Mouse (Mus musculus) layer of hippocampus, adult 8-10 months (tissue): ENCODE data around the gene Plk2. TPM values are rescaled to one million over a fixed set of nuclear protein-coding genes. Genes with fewer than 3 reads are reported as not detected.
A peak's percentile ranks its signal among the peaks of the same experiment; 100 is the strongest.
"Not testable (repeated sequence)": the region's sequence is repeated elsewhere in the genome, so short reads cannot be mapped to it uniquely, and the experiment has no call there.

ENCODE experiments used
- DNase-seq, 2 experiments: peaks; one replicate each; pipeline ENCODE4 v3.0.0; 2022; ENCODE audit warnings: low spot score in 2 of 2
- total RNA-seq, 4 experiments: library from RNA; stranded (reverse); gene quantifications; 2 replicates each; pipeline ENCODE4 v1.2.4; 2022

Plk2 gene
- total RNA-seq, 4 experiments from 2014 or later, result 223 to 254 (median 243) TPM

DNA sequence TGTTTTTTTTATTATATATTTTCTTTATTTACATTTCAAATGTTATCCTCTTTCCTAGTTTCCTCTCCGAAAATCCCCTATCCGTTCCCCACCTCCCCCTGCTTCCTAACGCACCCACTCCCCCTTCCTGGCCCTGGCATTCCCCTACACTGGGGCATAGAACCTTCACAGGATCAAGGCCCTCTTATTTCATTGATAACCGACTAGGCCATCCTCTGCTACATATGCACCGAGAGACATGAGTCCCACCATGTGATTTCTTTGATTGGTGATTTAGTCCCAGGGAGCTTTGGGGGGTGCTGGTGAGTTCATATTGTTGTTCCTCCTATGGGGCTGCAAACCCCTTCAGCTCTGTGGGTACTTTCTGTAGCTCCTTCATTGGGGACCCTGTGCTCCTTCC lies 9.8 kb downstream of the Plk2 start:
- DNase-seq, result not testable (repeated sequence)

DNA sequence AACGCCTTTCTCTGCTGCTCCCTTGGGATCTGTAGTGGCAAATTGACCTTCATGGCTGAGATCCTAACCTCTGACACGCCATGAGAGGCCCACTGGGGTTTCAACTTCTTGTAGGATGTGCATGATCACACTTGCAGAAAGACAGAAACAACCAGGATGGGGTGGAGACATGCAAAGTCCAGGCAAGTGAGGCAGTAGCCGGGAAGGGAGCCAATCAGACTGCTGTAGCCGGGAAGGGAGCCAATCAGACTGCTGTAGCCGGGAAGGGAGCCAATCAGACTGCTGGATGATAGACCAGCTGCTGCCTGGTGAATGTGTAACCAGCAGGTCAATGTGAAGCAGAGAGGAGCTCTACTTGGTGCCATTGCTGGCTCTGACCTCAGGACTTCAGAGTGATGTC lies 11.3 kb downstream of the Plk2 start:
- DNase-seq, result no peak

DNA sequence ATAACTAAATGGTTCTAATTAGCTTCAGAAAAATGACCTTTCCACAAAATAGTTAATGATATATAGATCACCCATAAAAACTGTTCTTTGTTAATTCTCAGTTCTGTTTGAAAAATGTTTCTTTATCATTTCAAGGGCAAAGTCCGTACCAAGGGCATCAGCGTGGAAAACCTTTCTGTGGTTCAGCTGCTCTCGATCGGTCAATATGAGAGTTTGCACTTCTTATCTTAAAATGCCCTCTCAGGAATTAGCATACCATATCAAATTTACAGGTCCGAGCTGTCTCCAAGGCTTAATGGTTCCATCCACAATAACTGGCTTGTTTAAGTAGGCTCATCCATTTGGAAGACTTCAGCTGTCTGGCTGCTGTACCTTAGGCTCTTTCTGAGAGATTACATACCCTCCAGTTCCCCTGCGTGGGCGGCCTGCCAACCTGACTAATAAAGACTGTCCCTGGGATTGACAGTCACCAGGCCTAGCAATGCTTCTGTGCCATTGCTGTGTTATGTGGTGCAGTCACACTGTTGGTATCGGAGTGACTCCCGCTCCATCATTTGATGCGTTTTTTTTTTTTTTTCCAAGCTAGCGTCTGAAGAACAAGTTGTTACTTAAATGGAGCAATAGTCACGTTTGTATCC lies 17.8 kb downstream of the Plk2 start:
- no peak for DNase-seq

DNA sequence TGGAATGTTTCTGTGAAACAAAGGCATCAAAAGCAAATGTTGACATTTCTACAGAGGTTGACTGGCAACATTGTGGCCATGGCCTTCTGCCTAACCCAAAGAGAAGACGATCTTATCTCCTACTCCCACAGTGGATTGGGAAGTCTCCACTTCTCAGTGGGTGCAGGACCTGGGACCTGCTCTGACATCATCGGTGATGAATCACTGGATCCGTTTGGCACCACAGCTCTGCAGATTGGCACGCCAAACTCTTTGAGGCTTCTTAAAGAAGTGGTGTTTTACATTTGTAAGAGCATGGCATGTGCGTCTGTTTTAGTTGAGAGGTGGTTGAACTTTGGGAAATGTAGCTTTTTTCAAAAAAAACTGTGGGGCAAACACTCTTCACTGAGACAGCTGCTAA lies 23.8 kb downstream of the Plk2 start:
- no peak for DNase-seq

DNA sequence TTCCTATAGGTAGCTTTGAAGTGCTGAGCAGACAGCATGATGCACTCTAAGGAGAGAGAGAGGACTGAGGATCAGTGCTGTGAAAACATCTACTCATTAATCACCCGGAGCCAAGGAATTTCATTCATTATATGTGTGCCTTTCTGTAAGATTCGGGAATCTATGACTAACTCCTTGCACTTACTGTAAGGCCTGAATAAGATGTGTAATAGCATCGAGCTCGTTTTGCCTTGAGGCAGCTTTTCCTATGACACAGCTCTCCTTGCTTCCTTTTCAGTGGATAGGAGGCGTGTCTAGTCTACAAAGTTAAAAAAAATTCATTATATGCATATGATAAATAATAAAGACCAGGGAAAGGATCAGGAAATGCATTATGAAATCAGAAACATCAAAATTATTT lies 24.8 kb downstream of the Plk2 start:
- DNase-seq, result no peak

DNA sequence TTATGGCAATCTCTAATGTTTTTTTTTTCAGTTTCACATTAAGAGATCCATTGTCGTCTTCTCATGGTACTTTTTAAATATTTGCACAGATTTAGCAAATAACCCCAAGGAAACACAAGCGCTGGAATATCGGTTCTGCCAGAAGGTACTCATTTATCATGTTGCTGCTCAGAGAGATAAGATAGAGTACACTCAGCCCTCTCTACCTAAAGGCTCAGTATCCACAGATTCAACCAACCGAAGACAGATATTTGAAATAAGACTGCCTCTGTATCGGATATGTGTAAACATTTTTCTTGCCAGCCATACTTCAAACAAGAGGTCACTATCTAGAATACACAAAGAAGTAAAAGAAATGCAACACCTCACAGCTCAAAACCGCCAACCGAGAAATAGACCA lies 27.6 kb downstream of the Plk2 start:
- no peak for DNase-seq

DNA sequence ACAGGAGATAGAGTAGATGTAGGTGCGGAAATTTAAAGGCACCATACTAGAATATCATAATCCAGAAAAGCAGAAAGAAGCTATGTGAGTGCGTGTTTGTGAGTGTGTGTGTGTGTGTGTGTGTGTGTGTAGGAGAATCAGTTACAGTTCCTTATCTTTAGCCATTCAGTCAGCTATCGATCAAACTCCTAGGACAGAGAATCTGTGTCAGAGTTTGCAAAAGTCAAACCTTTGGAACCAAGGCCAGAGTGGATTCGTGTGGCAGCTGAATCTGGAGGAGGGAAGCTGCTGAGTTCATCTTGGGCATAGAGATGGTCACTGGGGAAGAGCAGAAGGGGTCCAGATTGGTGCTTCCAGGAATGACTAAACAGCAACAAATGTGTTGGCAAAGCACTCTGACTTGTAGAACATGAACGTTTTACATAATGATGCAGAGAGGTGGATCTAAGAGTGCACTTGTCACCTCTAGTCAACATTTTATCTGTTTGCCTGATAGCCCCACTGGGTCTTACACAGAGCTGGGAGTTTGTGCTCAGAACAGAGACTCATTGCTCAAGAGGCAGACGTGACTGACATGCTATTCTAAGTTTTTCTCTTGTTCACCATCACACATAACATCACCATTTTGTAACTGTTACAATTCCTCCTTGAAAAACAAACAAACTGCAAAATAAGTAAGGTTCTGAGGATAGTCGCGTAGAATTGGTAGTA lies 30.8 kb downstream of the Plk2 start:
- no peak for DNase-seq

DNA sequence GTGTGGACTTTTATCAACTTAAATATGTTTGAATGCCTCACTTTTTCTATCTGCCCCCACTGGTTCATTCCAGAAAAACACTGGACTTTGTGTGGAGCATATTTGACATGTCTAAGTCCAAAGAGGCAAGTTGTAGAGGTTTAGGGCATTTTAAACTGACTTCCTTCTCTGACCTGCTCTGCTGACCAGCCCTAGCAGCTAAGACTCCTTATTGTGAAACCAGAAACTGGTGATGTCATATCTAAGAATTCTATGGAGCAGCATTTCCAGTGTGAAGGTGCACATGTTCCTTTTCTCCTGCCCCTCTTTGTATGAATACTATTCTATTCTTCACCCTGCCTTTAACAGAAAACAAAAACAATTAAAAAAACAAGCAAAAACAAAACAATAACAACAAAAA lies 36.5 kb downstream of the Plk2 start:
- DNase-seq, result no peak

DNA sequence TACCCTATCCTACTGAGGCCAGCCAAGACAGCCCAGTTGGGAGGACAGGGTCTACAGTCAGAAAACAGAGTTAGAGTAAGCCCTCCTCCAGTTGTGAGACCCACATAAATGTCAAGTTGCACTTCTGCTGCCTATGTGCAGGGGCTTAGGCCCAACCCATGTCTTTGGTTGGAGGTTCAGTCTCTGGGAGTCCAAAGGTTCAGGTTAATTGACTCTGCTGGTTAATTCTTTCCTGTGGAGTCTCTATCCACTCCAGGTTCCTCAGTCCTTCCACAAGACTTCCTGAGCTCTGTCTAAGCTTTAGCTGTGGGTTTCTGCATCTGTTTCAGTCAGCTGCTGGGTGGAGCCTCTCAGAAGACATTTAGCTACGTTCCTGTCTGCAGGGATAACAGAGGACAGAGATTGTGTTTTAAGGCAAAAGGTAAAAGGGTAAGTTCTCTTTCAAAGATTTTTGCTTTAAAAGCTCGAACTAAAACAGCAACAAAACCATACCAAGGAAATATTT lies 37.3 kb downstream of the Plk2 start:
- DNase-seq, result no peak

DNA sequence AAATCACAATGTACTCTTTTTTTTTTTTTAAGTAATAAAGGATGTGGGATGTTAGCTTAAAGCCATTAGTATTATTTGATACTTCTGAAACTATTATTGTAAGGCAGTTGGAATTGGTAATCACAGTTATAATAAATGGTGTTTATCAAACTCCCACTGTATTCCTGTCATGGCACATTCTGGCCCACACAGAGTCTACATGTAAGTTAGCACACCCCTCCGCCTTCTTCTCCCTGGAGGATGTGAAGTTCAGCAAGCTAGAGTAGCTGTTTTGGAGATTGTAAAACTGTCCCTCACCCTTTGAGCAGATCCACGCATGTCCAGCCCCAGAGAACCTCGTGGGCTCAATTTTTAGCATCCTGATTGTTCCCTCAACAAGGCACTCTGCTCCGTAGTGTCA lies 37.8 kb downstream of the Plk2 start:
- DNase-seq, result no peak

DNA sequence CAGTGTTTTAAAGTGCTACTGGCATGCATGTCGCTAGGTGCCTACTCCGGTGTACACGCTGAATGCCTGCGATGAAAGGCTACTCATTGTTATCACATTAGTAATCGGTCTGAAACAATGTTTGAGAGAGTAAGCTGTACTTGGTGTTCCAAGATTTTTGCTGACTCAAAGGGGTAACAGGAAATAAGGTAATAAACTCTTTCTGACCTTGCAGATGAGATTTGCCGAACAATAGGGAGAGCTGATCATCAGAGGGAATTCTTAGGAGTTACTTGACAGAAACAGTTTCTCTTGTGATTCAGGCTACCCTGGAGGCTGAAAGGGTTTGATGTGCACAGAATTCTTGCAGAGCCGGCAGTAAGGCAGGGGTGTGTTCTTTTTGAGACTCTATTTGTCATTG lies 41.8 kb downstream of the Plk2 start:
- no peak for DNase-seq

DNA sequence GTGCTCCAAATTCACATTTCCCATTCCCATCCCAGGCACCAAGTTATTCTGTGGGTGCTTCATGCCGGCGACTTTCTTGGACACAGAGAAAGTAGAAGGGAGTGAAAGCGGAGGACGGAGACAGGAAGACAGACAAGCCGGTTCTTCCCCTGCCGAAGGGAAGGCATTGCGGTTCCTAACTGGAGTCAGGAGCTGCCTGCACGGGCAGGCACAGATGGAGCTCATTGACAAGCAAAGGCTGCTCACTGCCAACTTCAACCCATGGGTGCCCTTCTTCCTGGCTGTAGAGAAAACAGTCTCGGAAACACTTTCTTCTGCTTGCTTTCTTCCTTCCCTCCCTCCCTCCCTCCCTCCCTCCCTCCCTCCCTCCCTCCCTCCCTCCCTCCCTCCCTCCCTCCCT lies 43.8 kb downstream of the Plk2 start:
- peak in 1 of 2 experiments; percentile 9 for DNase-seq

DNA sequence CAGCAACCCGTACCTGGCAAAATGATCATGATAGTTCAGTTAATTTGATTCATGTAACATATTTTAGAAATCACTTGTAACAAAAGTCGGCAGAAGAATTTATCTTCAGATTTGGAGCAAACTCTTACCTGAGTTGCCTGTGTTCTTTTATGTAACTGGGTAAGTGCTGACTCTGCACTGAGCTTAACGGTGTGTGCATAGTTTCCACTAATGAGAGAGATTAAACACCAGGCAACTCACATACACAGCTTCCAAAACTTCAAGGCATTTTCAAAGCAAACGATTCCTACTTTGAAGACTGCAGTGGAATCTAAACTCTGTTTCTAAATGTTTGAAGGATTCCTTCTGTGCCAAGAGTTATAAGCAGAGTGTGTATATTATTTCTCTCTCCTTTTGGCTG lies 49.5 kb downstream of the Plk2 start:
- no peak for DNase-seq

DNA sequence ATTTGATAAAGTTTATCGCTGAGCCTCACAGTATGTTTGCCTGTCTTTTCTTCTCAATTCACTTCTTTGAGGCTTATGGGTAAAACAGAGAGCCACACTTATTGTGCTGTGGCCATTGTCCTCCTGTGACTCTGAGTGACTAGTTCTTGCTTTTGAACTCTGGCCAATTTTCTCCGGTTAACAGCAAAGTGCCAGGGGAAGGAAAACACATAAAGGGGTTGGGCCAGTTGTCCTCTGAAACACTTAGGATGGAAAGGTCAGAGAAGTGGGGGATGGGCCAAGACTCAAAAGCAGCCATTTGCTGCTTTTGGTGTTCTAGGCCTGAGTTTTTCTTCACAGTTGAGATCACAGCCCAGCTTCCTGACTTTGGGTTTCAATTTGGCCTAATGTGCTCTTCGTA lies 50.0 kb downstream of the Plk2 start:
- no peak for DNase-seq

DNA sequence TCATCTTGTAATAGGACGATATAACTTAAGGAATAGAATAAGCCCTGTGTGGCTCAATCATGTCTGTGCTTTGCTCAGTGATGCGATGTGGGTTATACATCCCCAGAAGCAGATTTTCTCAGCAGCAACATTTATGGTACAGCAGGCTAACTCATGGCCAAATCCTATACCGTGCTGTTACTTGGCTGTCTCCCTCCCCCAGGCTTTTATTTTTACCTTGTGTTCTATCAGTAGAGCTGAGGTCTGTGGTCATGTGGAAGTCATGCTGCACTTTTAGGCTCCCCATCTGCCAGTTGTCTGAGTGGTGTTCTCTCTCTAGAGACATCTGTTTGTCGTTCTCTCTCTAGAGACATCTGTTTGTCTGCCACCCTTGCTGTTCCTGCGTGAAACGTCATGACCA lies 51.6 kb downstream of the Plk2 start:
- no peak for DNase-seq

DNA sequence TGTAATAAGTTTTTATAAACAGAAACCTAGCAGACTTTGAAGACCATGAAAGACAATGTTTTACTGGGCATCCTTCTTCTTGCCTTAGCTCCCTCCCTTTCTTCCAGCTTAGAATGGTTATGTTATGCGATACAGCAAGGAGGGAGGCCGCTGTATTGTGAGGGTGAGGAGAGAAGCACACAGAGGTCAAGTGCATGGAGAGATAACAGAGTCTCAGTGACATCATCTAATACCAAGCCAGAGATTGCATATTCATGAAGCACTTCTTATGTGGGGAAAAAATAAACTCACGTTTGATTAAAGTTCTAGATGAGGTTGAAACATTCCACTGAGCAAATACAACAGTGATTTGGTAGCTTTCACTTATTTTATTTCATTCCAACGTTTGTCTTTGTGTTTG lies 55.2 kb downstream of the Plk2 start:
- DNase-seq, result no peak

Other genes starting within 250 kb of the Plk2 start
- gene Rab3c, start 114.0 kb upstream of the Plk2 start, total RNA-seq, result 100 to 1,000 TPM; 164 to 218 (median 172) TPM
- not detected for gene Gapt, start 37.8 kb upstream of the Plk2 start, total RNA-seq